Mouse (Mus musculus): ENCODE data around the gene Wnt5b. TPM values are rescaled to one million over a fixed set of nuclear protein-coding genes. Genes with fewer than 3 reads are reported as not detected.

The Wnt5b gene
- polyA plus RNA-seq, 1 experiment from 2014 or later, result 5.8 TPM

Other genes with a start within 250 kb of the Wnt5b start
- gene Lrtm2, start 213.6 kb downstream of the Wnt5b start, polyA plus RNA-seq (2015; fragmentation: Nextera tagmentation; extraction: Ambion mirVana), result 0.10 and 0.25 TPM in 2 replicates
- 31.2 and 33.9 TPM in 2 replicates for gene Adipor2, start 126.6 kb downstream of the Wnt5b start, polyA plus RNA-seq (2015; fragmentation: Nextera tagmentation; extraction: Ambion mirVana)
- gene Fbxl14, start 64.7 kb downstream of the Wnt5b start, polyA plus RNA-seq (2015; fragmentation: Nextera tagmentation; extraction: Ambion mirVana), result 2.7 and 3.1 TPM in 2 replicates

All from heart, embryonic 15.5 days (tissue).